Mouse (Mus musculus): ENCODE data around the gene Trappc6a.
"Not testable (repeated sequence)": the region's sequence is repeated elsewhere in the genome, so short reads cannot be mapped to it uniquely, and the experiment has no call there.

The Trappc6a gene

DNA sequence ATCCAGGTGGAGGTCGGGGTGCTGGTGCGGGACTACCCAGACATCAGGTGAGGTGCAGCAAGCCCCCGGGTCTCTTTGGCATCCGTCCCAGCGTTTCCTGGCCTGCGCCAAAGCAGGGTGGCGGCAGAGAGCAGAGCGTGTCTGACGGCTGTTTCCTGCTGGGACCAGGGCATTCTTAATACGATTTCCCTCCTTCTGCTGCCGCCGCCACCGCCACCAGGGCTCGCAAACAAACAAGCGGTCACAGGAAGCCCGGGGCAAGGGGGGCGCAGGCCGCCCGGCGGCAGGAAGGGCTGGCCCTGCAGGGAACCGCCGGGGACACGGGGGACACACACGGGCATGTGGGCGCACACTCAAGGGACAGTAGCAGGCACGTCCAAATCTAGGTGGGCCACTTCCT is 16.5 kb upstream of the Trappc6a start:
- no peak for DNase-seq

DNA sequence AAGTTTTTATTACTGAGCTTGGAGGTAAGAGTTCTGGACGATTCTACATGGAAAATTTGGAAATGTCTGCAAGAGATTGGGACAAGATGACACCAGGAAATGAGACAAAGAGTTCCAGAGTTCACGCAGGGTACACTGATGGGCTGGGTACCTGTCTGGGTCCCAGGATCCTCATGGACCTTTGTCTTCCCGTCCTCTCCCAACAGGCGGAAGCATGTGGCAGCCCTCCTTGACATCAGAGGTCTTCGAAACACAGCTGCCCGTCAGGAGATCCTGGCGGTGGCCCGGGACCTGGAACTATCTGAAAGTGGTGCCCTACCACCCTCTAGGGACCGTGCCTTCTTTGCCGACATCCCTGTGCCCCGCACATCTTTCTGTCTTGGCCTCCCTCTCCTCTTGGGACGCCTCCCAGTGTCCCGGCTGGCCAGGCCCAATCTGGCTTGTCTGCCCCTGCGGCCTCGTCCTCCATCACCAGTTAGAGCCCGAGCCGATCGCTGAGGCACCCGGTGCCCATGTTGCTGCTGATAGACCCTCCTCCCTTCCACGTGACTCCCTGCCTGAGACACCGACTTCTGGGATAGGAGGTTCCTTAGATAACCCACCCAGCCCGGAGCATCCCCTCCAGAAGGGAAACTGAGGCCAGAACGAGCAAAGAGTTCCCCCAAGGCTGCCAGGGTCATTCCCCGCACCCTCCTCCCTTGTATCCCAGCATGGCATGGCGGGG is 13.3 kb upstream of the Trappc6a start:
- DNase-seq: no peak

DNA sequence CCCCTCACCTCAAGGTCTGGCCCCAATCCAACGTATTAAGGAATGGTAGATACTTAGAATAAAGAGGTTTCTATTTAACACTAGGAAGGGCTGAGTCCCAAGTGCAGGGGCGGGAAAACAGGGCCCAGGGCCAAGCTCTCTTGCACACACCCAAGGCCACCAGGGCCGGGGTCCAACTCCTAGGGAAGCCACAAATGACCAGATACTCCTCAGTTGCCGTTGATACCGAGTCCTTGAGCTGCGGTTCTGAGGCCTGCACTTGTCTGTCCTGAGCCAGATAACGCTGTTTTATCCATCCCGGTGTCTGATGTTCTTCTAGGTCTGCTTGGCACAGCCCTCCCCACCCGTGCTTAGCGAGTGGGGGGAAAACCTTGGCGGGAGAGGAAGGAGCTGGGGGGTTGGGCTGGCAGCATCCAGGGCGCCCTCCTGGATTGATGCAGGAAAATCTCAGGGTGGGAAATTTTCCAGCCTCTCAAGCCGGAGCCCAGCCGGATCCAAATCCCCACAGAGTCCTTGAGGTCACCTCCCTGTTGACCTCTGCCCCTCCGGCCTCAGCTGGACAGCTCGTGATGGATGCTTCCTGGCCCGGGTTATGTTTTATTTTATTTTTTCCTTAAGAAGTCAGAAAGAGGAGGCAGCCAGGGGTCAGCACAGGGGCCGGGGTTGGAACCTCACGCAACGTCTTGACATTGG is 12.5 kb upstream of the Trappc6a start:
- no peak for DNase-seq

DNA sequence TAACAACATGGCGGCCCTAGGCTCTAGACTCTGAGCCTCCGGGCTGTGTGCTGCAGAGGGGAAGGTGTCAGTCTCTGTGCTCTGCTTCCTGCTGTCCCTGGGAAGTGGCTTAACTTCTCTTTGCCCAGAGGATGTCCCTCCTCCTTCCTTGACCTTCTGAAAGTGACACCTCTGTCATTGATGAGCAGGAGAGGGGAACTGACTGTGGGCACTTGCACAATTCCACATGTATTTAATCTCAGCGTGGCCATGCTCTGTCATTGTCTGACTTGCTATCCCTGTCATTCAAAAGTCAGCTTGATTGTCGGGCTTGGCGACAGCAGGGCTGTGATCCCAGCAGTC is 12.0 kb upstream of the Trappc6a start:
- no peak for DNase-seq

DNA sequence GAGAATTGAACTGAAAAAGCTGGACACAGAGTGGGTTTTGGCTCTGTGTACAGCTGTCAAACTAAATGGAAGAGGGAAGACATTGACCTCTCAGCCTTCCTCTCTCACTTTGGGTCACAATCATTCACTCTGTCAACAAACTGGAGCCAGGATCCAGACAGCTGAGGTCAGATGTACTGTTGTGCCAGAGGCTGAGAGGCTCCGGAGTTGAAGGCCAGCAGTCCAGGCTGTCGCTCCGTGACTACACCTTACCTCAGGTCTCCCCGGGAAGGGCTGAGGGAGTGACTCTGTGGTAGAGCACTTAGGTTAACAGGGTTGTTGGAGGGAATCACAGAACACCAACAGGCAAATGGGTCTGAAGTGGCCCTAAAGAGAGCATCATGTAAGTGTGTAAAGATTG is 9.9 kb upstream of the Trappc6a start:
- DNase-seq: no peak

DNA sequence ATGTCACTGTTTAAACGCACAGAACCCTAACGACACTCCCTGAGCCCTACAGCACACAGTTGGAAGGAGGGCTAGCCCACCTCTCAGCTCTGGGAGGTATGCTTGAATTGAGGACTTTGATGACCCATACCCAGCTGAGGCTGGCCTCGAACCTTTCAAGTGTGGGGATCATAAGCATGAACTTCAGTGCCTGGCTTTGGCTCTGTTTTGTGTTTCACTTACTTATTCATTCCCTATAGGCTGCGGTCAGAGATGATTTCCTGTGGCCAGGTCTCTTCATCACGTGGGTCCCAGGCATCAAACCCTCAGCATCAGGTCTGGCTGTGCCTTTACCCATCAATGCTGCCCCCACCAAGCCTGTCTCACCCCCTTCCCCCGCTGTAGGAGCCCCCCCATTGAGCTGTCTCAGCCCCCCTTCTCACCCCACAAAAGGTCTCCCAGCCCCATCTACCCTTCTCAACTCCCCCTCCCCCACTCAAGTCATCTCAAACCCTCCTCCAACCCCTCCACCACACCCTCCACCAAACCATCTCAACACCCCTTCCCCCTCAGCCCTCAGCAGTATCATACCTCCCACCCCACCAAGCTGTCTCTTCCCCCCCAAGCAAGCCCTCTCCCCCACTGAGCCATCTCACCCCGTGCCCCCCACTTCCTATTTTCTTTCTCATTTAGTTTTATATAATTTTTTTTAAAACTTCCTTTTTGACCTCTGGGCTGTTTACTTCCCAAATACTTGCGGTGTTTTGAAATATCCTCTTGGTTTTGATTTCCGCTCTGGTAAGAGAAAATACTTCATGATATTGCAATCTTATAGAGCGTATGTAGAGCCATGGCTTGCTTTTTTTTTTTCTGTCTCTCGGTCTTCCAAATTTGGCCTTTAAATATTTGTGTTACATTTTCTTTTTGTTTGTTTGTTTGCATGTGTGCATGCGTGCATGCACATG is 7.5 kb upstream of the Trappc6a start:
- DNase-seq: no peak

DNA sequence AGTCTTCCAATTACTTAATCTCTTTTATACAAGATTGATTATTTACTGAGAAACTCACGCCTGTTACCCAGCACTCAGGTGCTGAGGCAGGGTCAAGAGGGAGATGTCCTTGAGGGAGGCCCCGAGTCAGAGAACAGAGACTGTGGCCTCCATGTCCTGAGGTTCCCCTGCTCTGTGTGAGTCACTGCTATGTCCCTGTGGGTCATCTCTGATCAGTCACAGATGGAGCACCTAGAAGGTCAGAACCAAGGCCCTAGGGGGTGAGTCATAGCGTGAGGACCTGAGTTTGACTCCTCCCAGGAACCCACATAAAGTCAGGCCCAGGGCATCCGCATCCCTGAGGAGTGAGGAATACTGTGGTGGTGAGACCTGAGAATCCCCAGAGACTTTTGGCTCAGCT is 6.5 kb upstream of the Trappc6a start:
- no peak for DNase-seq

DNA sequence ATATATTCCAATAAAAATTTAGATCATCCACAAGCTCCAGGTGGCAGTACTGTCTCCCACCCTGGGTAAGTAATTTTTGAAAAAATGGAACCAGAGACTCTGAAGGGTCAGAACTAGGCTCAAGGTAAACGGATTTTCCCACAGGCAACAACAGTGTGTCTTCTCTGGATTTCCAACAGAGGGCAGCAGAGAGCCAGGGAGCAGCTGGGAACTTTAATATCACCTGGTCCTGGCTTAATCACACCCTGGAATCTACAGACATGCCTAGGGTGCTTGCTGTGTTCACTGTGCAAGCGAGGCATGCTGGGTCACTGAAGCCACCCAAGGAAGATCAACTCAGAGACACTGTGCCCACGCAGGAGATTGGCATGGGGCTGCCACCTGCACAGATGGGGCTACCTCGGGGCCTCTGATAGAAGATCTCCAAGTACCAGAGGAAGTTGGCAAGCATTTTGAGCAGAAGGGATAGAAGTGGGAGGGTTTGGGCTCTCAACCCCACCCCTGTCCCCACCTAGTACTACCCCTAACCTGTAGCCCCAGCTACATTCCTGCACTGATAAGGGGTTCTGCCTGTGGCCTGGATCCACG is 4.6 kb upstream of the Trappc6a start:
- peak; percentile 70 for DNase-seq

DNA sequence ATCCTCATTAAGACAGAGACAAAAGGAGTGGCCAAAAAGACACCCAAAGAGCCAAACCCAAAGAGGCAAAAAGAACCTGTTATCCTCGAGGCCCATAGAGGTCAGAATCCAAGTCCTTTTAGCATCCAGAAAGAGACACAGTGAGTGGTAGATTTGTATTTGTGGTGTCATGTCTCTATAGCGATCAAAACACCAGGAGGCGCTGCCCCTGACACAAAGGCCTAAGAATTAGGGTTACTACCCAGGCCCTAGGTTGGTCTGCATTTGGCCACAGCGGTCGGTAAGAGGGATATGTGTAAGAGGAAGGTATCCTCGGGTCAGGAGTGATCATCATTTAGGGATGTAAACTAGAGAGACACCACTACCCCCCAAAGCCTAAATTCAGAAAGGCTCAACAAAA is 1.9 kb upstream of the Trappc6a start:
- no peak for DNase-seq

DNA sequence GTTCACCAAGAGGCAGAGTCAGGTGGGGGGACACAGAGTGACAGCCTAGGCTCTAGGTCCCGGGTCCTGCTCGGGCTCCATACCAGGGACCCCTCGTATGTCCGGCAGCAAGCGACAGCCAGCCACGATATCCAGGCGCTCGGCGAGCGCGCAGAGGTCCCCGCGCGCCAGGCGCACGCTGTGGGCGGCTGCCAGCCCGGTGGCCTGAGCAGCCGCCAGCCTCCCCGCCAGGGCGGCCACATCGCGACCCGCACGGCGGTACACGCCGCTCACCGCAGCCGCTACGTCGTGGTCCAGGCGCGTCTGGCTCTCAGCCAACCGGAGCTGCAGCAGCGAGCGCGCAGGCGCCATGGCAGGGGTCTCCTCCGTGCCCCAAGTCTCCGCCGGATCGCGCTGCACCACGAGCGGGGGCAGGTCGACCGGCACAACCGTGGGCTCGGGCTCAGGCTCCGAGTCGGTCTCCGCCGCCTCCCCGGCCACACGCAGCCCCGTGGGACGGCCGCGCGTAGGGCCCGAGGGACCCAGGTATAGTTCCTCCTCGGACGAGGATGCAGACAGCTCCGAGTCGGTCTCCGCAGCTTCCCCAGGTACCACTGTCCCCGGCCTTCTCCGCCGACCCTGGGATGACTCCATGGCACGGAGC is 1.1 kb upstream of the Trappc6a start:
- no peak for DNase-seq

DNA sequence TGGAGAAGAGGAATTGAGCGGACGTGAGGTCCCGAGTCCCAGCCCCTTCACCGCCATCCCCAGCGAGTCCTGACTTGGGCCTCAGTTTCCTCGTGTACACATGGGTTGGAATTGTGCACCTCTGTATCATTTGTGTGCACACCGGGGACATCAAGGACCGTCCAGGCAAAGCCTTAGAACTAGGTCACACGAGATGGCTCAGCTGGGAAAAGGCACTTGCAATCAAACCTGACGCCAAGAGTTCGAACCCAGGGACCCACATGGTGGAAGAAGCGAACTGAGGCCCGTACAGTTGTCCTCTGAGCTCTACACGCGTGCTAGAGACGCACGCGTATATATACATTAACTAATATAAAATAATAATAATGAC is 598 bp upstream of the Trappc6a start:
- DNase-seq: no peak

DNA sequence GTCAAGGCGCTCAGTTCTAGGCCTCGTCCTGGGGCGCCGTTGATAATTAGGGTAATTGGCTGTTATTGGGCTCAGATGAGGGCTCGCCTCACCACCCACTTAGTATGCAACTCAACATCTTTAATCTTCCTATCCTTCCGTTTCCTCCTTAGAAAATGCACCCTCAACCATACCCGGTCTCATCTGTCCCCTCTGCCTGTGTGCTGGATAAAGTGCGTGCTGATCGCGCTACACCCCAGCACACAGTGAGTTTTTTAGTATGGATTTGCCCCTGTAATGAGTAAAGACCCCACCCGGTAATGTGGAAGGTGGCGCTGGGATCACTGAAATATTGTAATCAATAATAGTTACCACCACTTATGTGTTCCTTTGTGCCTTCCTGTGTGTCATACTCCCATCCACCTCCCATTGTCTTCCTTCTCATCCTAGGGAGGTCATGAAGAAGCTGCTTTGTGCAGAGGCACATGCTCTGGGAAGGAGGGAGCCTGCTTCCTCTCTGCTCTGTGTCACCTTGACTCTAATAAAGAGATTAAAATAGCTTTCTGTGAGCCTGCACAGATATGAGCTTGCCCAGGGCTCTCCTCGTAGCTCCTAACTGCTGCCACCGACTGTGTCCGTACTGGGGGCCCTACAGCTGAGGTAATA is 851 bp downstream of the Trappc6a start:
- DNase-seq: no peak

DNA sequence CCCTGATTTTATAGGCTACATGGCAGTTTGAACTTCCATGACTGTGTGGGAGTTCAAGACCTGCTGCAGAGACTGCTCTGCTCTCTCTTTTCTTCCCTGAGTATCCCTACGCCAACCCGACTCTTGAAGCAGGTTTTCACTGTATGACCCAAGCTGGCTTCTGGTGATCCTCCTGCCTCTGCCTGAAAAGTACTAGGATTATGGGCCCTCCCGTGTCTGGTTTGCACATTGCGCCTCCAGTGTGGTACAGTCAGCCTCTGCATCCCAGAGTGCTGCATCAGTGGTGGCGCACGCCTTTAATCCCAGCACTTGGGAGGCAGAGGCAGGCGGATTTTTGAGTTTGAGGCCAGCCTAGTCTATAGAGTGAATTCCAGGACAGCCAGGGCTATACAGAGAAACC is 1.6 kb downstream of the Trappc6a start:
- no peak for DNase-seq

DNA sequence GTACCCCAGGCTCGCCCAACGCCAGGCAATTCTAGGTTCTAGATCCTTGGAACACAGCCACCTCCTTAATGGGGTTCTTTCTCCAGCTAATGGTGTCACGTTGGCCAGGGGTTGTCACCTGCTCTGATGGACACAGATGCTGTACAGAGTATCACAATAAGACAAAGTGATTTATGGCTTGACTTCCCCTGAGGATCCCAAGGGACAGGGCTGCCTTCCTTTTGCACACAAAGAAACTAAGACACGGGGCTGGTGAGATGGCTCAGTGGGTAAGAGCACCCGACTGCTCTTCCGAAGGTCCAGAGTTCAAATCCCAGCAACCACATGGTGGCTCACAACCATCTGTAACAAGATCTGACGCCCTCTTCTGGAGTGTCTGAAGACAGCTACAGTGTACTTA is 3.7 kb downstream of the Trappc6a start:
- not testable (repeated sequence) for DNase-seq

DNA sequence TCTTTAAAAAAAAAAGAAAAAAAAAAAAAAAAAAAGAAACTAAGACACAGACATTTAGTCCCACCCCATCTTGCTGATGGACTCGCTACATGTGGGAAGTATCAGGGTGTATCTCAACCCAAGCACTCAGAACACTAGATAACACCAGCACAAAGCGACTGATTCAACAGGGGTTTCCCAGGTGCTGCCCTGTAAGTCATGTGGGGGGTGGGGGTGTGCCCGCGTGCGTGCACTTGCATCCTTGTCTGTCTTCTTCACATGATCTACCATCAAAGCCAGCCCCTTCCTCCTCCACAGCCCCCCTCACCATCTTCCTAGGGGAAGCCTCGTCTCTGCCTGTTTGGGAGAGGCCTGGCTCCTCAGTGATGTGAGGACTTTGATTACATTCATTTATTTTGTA is 4.2 kb downstream of the Trappc6a start:
- DNase-seq: no peak

DNA sequence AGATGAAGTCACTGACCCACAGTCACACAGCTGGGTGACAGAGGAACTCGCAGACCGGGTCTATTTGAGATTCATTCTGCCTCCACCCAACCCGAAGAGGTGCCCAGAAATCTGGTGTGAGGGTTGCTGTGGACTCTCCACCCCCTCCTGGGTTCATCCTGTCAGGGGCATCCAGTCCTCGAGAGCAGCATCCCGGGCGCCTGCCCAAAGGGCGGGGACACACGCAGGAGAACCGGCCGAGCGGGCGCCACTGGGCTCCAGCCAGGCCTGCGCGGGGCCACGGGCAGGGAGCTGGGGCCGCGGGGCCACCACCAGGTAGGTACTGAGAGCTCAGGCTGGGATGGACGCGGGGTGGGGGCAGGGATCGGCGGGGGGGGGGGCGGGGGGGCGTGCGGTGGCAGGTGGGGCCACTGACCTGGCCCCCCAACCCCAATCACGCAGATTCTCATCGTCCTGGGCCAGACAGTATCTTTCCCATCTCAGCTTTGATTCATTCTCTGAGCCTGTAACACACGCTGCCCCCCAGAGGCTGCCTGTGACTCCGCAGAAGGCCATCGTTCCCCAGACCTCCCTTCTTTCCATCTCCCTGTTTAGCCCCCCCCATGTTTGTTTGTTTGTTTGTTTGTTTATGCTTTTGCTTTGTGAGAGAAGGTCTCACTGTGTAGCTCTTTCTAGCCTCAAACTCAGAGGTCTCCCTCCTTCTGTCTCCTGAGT is 9.6 kb downstream of the Trappc6a start, which contains the start of gene Nkpd1:
Nkpd1 (plus strand) TSS at position 187 of the 714 bp plus-strand sequence.
- DNase-seq: no peak

DNA sequence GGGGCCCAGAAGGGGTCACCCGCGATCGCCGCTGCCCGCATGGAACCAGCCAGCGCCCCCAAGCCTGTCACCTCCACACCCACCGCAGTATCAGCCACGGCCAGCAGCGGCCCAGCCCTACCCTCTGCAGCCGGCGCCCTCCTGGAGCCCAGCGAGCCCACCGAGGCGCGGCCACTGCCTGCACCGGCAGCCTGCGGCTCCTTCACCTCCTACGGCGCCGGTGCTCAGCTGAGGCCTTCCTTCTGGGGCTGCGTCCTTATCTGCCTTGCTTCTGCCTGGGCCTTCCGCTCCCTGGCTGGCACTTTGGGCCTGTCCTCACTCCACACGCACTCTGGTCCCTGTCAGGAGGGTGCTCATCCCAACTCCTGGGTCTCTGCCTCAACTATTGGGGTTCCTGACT is 11.8 kb downstream of the Trappc6a start:
- DNase-seq: no peak

DNA sequence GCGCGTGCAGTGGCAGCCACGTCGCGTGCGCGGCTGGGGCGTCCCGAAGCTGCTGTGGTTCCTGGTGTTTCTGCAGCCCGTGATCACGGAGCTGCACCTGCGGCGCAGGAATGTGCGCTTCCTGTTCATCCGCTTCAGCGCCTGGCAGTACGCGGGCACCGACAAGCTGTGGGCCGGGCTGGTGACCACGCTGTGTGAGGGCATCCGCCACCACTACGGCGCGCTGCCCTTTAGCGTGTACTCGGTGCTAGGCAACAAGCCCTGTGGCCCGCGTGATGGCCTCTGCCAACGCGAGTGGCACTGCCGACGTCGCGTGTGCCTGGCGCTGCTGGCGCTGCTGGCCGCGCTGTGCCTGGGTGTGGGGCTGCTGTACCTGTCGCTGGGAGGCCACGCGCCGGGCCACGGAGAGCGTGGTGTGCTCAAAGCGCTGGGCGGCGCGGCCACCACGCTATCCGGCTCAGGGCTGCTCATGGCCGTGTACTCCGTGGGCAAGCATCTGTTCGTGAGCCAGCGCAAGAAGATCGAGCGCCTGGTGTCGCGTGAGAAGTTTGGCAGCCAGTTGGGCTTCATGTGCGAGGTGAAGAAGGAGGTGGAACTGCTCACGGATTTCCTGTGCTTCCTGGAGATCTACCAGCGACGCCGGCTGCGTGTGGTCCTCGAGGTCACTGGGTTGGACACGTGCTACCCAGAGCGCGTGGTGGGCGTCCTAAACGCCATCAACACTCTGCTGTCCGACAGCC is 15.0 kb downstream of the Trappc6a start:
- DNase-seq: no peak

DNA sequence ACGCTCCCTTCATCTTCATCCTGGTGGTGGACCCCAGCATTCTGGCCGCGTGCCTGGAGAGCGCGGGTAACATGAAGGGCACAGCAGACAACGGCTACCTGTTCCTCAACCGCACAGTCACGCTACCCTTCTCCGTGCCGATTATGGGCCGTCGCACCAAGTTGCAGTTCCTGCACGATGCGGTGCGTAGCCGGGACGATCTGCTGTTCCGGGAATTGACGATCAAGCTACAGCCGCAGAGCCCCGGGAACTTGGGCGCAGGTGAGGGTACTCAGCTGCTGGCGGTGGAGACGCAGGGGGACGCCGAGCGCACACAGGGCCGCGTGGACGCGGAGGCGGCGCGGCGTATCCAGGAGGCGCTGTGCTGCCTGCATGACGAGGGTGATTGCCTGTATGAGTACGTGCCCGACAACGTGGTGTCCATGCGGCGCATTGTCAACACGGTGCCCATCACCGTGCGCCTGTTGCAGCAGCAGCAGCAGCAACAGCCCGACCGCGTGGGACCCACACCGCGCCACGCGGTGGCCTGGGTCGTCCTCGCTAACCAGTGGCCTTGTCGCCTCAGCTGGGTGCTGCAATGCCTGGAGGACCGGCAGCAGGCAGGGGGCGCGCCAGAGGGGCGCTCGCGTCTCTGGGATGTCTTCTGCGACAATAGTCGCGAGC is 15.7 kb downstream of the Trappc6a start:
- no peak for DNase-seq

DNA sequence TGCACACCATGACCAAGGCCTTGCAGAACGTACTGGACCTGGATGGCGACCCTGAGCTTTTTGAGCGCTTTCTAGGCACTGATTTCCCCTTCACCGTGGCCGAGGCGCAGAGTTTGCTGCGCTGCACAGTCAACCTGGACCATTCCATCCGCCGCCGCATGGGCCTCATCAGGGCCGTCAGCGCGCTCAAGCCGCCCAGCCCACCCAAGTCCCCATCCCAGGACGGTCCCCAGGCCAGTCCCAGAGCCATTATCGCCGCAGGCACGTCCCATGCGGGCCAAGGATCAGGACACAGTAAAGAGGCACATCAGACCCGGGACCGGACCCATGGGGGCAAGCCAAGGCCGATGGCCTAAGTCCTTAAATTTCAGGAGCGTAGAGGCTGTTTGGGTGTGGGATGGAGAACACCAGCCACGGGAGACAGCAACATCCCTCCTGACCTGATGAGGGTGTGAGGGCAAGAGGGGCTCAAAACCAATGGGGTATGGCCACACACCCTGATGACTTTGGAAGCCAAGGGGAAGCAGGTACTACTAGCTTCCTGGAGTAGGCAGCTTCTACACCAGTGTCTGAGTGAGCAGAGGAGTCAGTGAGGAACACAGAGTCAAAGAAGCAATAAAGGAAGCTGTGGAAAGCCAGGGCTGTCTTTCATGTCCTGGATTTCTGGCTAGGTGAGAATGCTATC is 16.4 kb downstream of the Trappc6a start:
- no peak for DNase-seq

Measured in cerebellum, adult 9-10 months (tissue).